Mouse (Mus musculus) natural killer cell, adult 2 months (primary cell): Measurements from ENCODE around the gene Plcb1.
"Not testable (repeated sequence)": the region's sequence is repeated elsewhere in the genome, so short reads cannot be mapped to it uniquely, and the experiment has no call there.

ENCODE experiments used
- DNase-seq, 2 experiments: peaks; one replicate each; pipeline ENCODE4 v3.0.0; 2022; ENCODE audit warnings: low spot score in 2 of 2

Plcb1 gene

GRCm38 (mm10) chr2:134968380-134968779, 182.5 kb downstream of the Plcb1 start:
- DNase-seq = no peak

GRCm38 (mm10) chr2:134972376-134972775, 186.5 kb downstream of the Plcb1 start:
- no peak for DNase-seq

GRCm38 (mm10) chr2:134974711-134975110, 188.8 kb downstream of the Plcb1 start:
- no peak for DNase-seq

DNA sequence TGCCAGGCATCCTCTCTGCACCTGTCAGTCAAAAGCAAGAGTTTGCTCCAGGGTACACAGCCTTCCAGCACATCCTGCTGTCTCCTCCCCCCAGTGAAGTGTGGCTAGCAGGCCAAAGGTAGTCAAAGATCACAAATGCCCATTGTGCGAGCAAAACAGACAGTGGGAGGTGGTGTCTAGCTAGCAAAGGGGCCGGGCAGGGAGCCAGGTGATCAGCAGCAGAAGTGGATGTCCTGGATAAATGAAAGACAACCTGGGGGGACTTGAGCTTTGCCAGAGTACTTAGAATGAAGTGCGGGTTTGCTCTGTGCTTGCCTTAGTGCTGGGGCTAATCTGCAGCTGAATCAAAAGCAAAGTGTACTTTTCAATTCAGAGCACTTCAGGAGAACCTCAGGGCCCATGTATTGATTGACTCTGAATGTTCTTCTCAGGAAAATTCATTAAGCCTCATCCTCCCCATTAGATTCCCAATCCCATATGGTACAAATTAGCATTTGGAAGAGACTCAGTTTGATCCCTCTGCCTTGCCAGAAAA, 191.0 kb downstream of the Plcb1 start:
- no peak for DNase-seq

DNA sequence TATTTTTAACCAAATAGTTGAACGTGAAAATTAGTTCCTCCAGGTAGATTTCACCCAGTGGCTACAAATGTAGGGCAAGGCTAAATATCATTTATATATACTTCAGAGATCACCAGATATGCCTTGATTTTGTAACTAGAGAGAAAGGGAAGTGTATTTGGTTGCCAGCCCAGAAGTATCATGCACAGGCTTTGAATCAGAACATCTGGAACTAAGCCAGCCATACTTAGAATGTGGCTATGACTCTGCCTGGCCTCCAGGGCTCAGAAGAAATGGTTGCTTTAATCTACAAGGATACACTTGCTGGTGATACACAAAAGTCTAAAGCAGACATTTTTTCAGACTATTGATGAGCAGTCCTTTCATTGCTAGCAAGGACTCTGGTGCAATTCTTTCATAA, 191.8 kb downstream of the Plcb1 start:
- no peak for DNase-seq

GRCm38 (mm10) chr2:134981394-134981793, 195.5 kb downstream of the Plcb1 start:
- DNase-seq = no peak

- no peak for DNase-seq
Measured at GRCm38 (mm10) chr2:134984884-134985283, 199.0 kb downstream of the Plcb1 start.

- no peak for DNase-seq
Measured at GRCm38 (mm10) chr2:134987978-134988377, 202.1 kb downstream of the Plcb1 start.

DNA sequence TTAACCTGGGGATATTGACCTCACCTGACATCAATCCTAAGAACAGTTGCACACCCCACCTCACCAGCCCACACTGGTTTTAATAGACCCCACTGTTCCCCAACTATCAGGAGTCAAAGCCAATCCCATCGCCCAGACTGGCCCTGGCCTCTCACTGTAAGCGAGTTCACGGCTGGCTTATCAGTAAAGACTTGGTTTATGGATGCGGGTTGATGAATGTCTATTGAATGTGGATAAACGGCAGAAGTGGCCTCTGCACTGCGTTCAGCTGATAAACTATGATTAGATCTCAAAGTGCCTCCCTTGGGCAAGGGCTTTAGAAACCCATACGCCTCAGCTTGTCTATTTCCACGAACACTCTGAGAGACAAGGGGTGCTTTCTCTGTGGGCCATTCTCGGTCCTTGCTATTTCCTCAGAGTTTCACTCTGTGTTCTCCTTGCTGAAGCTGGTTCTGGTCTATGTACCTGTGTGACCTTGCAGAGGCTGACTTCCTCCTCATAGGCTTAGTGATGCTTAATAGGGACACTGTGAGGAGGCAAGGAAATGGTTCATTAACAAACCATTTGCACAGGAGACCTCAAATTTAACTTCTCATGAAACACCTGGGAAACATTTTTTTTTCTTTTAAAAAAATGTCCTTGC, 203.9 kb downstream of the Plcb1 start:
- DNase-seq = no peak

DNA sequence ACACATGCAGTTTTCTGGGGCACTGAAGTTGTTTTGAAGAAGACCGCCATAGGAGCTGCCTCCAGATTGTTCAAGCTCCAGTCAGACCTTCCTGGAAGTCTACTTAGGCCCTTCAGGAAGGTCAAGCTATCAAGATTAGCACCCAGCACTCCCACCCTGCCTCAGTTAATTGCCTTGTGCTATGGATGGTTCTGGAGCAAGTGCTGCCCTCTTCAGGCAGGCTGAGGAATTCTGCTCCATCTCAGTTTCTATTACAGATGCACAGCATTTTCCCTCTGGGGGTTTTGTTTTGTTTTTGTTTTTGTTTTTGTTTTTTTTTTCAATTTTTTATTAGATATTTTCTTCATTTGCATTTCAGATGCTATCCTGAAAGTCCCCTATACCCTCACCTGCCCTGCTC, 221.3 kb downstream of the Plcb1 start:
- no peak for DNase-seq

- DNase-seq = not testable (repeated sequence)
Measured at GRCm38 (mm10) chr2:135007885-135008284, 222.0 kb downstream of the Plcb1 start.

DNA sequence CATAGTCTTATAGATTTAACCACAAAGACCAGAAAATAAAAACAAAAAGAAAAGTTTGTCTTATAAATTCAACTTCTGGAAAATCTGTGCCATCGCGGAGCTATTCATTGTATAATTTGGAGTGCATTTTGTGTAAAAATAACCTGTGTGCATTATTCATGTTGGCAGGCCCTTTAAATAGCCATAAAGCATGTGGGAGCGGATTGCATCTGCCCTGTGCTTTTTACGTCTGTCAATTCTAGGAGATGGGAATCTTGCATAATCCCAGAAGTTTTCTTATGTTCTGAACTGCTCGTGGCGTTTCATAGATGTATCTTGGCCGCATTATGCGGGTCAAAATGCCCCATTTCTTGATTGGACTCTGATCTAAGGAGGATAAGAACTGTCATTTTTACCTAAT, 224.5 kb downstream of the Plcb1 start:
- no peak for DNase-seq

GRCm38 (mm10) chr2:135015501-135015900, 229.6 kb downstream of the Plcb1 start:
- no peak for DNase-seq

DNA sequence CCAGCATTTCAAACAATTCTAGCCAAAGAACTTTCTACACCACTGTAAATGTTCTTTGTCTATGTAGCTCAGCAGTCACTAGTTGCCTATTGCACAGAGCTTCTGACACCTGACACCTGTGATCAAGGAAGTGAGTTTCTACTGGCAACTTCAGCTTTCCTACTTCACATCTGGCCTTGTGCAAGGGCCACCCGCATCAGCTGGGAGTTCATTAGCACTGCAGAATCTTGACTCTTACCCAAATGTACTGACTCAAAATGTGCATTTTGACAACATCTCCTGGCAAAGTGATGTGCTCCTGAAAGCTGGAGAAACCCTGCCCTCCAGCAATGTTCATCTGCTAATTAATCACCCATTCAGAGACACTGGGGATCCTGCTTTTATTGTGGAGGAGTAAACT, 232.4 kb downstream of the Plcb1 start:
- DNase-seq = no peak

DNA sequence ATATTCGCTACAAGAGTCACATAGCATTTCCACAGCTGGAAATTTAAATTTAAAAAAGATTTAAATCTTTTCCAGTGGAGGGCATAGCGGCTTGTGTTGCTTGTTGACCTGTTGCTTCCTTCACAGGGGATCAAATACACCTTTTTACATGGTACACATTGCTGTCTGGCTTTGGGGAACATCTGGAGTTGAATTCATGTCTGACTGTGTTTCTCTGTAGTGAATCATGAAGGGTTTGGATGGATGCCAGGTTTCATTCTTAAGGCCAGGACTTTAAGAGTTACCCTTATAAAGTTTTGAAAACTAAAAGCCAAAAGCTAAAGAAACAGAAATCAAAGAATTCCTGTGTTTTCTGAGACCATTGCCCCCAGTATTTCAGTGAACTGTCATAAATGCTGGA, 232.8 kb downstream of the Plcb1 start:
- DNase-seq = no peak

GRCm38 (mm10) chr2:135019588-135019987, 233.7 kb downstream of the Plcb1 start:
- no peak for DNase-seq

- no peak for DNase-seq
Measured at GRCm38 (mm10) chr2:135029288-135029687, 243.4 kb downstream of the Plcb1 start.

DNA sequence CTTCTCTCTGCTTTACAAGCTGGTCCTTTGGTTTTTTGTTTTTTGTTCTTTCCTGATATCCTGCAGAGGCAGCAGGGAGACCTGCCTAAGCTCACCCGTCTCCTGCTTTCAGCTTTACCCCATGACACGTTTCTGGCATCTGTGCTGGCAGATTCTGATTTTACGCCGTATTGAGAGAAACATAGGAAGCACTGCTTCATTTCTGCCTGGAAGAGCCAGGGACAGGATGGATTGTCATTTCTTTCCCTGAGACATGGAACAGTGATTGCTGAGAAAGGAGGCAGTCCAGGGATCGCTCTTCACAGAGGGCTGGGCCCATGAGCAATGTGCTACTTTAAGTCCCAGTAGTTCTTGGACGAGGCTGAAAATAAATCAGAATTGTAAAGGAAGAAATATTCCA, 243.8 kb downstream of the Plcb1 start:
- DNase-seq = no peak

- DNase-seq = no peak
Measured at GRCm38 (mm10) chr2:135035640-135036260, 249.9 kb downstream of the Plcb1 start.

DNA sequence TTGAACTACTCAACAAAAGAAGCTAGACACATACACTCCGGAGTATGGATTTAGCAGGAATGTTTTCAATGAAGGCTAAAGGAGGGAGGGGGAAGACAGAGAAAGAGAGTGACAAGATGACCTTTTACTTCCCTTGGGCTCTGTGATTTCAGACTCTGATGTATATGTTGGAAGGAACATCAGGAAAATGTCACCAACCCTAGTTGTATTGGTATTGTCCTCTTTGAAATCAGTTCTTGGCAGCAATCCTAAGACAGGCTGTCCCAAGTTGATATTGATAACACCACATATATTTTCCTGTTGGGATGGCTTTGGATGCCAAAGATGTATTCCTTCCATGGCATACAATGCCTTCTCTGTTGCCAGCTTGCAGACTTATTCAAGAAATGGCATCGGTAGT, 262.9 kb downstream of the Plcb1 start:
- no peak for DNase-seq

GRCm38 (mm10) chr2:135049283-135049682, 263.4 kb downstream of the Plcb1 start:
- no peak for DNase-seq

DNA sequence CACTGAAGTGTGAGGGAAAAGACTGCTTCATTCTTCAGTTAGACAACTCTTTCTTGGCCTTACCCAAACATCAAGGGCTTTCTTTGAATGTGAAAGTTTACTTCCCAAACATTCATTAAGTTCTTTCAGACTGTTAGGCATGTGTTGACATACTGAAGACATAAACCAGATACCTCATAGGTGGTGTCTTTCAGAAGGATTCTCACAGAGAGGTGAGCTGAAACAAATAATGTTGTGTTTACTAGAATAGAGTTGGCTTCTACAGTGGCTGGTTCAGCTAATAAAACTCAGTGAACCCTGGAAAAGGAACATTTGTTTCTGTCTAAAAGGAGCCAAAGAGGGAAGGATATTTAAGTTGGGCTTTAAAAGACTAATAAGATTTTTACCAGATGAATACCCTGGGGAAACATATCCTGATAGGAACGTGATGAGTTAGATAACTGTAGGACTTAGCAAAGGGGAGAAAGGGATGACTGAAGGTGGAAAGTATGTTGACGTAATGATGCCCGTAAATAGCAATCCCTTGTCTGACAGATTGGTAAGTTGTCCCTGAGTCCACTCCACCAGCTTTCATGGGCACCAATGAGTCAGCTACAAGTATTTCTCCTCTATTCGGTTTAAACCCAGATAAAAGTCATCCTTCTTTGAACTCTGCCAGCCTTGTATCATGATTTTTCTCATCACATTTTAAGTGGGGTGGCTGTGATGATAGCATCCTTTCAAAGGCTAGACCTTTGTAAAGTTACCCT, 265.8 kb downstream of the Plcb1 start:
- no peak for DNase-seq

GRCm38 (mm10) chr2:135053391-135053790, 267.5 kb downstream of the Plcb1 start:
- no peak for DNase-seq
